Mouse (Mus musculus) midbrain, embryonic 11.5 days (tissue): Measurements from ENCODE around the gene Cd248. TPM values are rescaled to one million over a fixed set of nuclear protein-coding genes. Genes with fewer than 3 reads are reported as not detected.

ENCODE experiments used
- ATAC-seq: fragments of 200-750 bp; cut with Nextera tagmentation; 2 replicates; pipeline ENCODE4 v1.8.0; 2017; ENCODE audit warnings: moderate TSS enrichment, moderate library complexity; ENCODE audit not compliant: low FRiP score
- DNase-seq: peaks from one replicate; pipeline ENCODE4 v3.0.0; 2015; ENCODE audit warnings: low spot score; ENCODE audit errors: missing footprints
- H3K27ac ChIP-seq: fragments of 300-500 bp; sonication (generic); 2 replicates; pipeline ENCODE4 v1.5.1; 2014; ENCODE audit warnings: low read depth, low read length
- H3K27me3 ChIP-seq: fragments of 300-500 bp; sonication (generic); 2 replicates; pipeline ENCODE4 v1.6.1; 2014; ENCODE audit warnings: mild to moderate bottlenecking, low read length, moderate library complexity, mixed read lengths; ENCODE audit not compliant: control insufficient read depth, insufficient read depth
- H3K36me3 ChIP-seq: fragments of 300-500 bp; sonication (generic); 2 replicates; pipeline ENCODE4 v1.6.1; 2014; ENCODE audit warnings: mild to moderate bottlenecking, low read length, moderate library complexity, mixed read lengths; ENCODE audit not compliant: control insufficient read depth, insufficient read depth
- H3K4me1 ChIP-seq: fragments of 300-500 bp; sonication (generic); 2 replicates; pipeline ENCODE4 v1.6.1; 2014; ENCODE audit warnings: low read length; ENCODE audit not compliant: control insufficient read depth, insufficient read depth
- H3K4me2 ChIP-seq: fragments of 300-500 bp; sonication (generic); 2 replicates; pipeline ENCODE4 v1.6.1; 2014; ENCODE audit warnings: mild to moderate bottlenecking, moderate library complexity
- H3K4me3 ChIP-seq: fragments of 300-500 bp; sonication (generic); 2 replicates; pipeline ENCODE4 v1.5.1; 2014; ENCODE audit warnings: low read depth, low read length
- H3K9ac ChIP-seq: fragments of 300-500 bp; sonication (generic); 2 replicates; pipeline ENCODE4 v1.6.1; 2014; ENCODE audit warnings: low read length
- H3K9me3 ChIP-seq: fragments of 300-500 bp; sonication (generic); 2 replicates; pipeline ENCODE4 v1.6.1; 2016; ENCODE audit warnings: low read length; ENCODE audit not compliant: control insufficient read depth
- WGBS: fragments of 180-500 bp; shearing (Covaris S2); extraction: QIAGEN DNeasy Blood & Tissue Kit; methylation state at CpG from one replicate; pipeline ENCODE4 v1.1.7; 2014; 5-methylcytosine and 5-hydroxymethylcytosine counted together
- polyA plus RNA-seq: library from polyadenylated mRNA; unstranded; fragments of >200 nt; fragmentation: Nextera tagmentation; extraction: Ambion mirVana; gene quantifications from 2 replicates; pipeline ENCODE4 v1.2.1, GENCODE M21; 2014

The Cd248 gene
- polyA plus RNA-seq, 1 experiment from 2014 or later = 32.2 TPM

GRCm38 (mm10) chr19:5038709-5039156, 29.1 kb upstream of the Cd248 start, which contains the start of the genes B4gat1 and AC124502.3:
TSS of gene B4gat1 (plus strand) at chr19:5038826.
TSS of gene AC124502.3 (plus strand) at chr19:5038891.
- Histone ChIP-seq H3K9ac (peak within 1 kb of the TSS; percentile 88), H3K4me2 (peak within 1 kb of the TSS; percentile 99), H3K4me1 (peaks cover 26% of the 10 kb centered on the region), H3K27me3 (no peaks in the 10 kb centered on the region), H3K36me3 (no peaks in the 10 kb centered on the region), H3K27ac (peak within 1 kb of the TSS; percentile 80), H3K4me3 (peak within 1 kb of the TSS; percentile 76), H3K9me3 (no peaks in the 10 kb centered on the region)
- ATAC-seq (peak; percentile 87), DNase-seq (peak; percentile 98)
- WGBS = under 1% methylated on average over 42 of the region's 44 CpGs

- H3K27ac ChIP-seq = no peak overlapping the region
- peaks cover 26% of the 10 kb centered on the region for H3K4me1 ChIP-seq
- 11% methylated on average over 41 of the region's 41 CpGs for WGBS
- peak overlapping the region; percentile 99 for H3K4me2 ChIP-seq
- no peaks in the 10 kb centered on the region for H3K36me3 ChIP-seq
- H3K27me3 ChIP-seq = no peaks in the 10 kb centered on the region
- H3K9me3 ChIP-seq = no peaks in the 10 kb centered on the region
- ATAC-seq (no peak), DNase-seq (peak; percentile 88)
- peak overlapping the region; percentile 88 for H3K9ac ChIP-seq
- H3K4me3 ChIP-seq = peak overlapping the region; percentile 76
Observed at GRCm38 (mm10) chr19:5039301-5040114, 28.4 kb upstream of the Cd248 start.

GRCm38 (mm10) chr19:5040862-5041523, 26.9 kb upstream of the Cd248 start, which contains the start of gene Brms1:
TSS of gene Brms1 (plus strand) at chr19:5041354.
- Histone ChIP-seq H3K27me3 (no peaks in the 10 kb centered on the region), H3K36me3 (no peaks in the 10 kb centered on the region), H3K4me1 (peaks cover 26% of the 10 kb centered on the region), H3K4me2 (peak within 1 kb of the TSS; percentile 99), H3K27ac (peak within 1 kb of the TSS; percentile 59; the same call in 1 of the 2 replicates), H3K4me3 (peak within 1 kb of the TSS; percentile 92), H3K9ac (peak within 1 kb of the TSS; percentile 85), H3K9me3 (no peaks in the 10 kb centered on the region)
- peak; percentile 80 for ATAC-seq
- WGBS = 9% methylated on average over 40 of the region's 40 CpGs
- DNase-seq = peak; percentile 99

GRCm38 (mm10) chr19:5041588-5041987, 26.3 kb upstream of the Cd248 start:
- ATAC-seq (no peak), DNase-seq (peak; percentile 83)
- H3K9me3 ChIP-seq = no peaks in the 10 kb centered on the region
- H3K27me3 ChIP-seq = no peaks in the 10 kb centered on the region
- H3K4me2 ChIP-seq = peak overlapping the region; percentile 99
- WGBS = 3% methylated on average over 16 of the region's 16 CpGs
- H3K9ac ChIP-seq = peak overlapping the region; percentile 85
- H3K4me1 ChIP-seq = peaks cover 26% of the 10 kb centered on the region
- peak overlapping the region; percentile 92 for H3K4me3 ChIP-seq
- H3K27ac ChIP-seq = no peak overlapping the region; the same call in 1 of the 2 replicates
- H3K36me3 ChIP-seq = no peaks in the 10 kb centered on the region

- no peaks in the 10 kb centered on the region for H3K9me3 ChIP-seq
- H3K4me3 ChIP-seq = no peak overlapping the region
- H3K27me3 ChIP-seq = peaks cover 3% of the 10 kb centered on the region
- 0 out of 2 replicates have a peak, but pooled peaks cover 2% of the 10 kb centered on the region for H3K36me3 ChIP-seq
- ATAC-seq (no peak), DNase-seq (no peak)
- no peak overlapping the region for H3K4me2 ChIP-seq
- no peak overlapping the region for H3K9ac ChIP-seq
- WGBS = 82% methylated on average over 4 of the region's 4 CpGs
- peaks cover 24% of the 10 kb centered on the region for H3K4me1 ChIP-seq
- H3K27ac ChIP-seq = no peak overlapping the region
Observed at GRCm38 (mm10) chr19:5045531-5045930, 22.3 kb upstream of the Cd248 start.

- no peak overlapping the region for H3K4me3 ChIP-seq
- no peak for DNase-seq
- no peak overlapping the region for H3K27ac ChIP-seq
- peaks cover 31% of the 10 kb centered on the region for H3K27me3 ChIP-seq
- H3K4me2 ChIP-seq = no peak overlapping the region
- 83% methylated on average over 14 of the region's 14 CpGs for WGBS
- H3K36me3 ChIP-seq = 0 out of 2 replicates have a peak, but pooled peaks cover 2% of the 10 kb centered on the region
- no peak overlapping the region for H3K9ac ChIP-seq
- ATAC-seq = no peak
- no peaks in the 10 kb centered on the region for H3K9me3 ChIP-seq
- H3K4me1 ChIP-seq = peaks cover 22% of the 10 kb centered on the region
Observed at GRCm38 (mm10) chr19:5048138-5049056, 19.5 kb upstream of the Cd248 start.

- no peak for DNase-seq
- ATAC-seq = no peak
- Histone ChIP-seq H3K27ac (no peak overlapping the region), H3K9ac (no peak overlapping the region), H3K36me3 (0 out of 2 replicates have a peak, but pooled peaks cover 2% of the 10 kb centered on the region), H3K4me2 (no peak overlapping the region), H3K27me3 (peaks cover 35% of the 10 kb centered on the region), H3K4me1 (peaks cover 22% of the 10 kb centered on the region), H3K4me3 (no peak overlapping the region), H3K9me3 (no peaks in the 10 kb centered on the region)
- WGBS = 37% methylated on average over 6 of the region's 6 CpGs
Observed at GRCm38 (mm10) chr19:5049325-5049724, 18.6 kb upstream of the Cd248 start.
